Mouse (Mus musculus) right cerebral cortex, adult 2 months (tissue): ENCODE data around the gene Jtb.
A peak's percentile ranks its signal among the peaks of the same experiment; 100 is the strongest.

ENCODE experiments used
- DNase-seq, 2 experiments: peaks; one replicate each; pipeline ENCODE4 v3.0.0; 2021 to 2022; ENCODE audit warnings: low spot score in 2 of 2

Jtb gene

GRCm38 (mm10) chr3:90231507-90232333 lies at the start of gene Jtb:
Gene Jtb, plus strand, starts transcription at chr3:90231597.
- DNase-seq: peak; percentile 97 to 98

DNA sequence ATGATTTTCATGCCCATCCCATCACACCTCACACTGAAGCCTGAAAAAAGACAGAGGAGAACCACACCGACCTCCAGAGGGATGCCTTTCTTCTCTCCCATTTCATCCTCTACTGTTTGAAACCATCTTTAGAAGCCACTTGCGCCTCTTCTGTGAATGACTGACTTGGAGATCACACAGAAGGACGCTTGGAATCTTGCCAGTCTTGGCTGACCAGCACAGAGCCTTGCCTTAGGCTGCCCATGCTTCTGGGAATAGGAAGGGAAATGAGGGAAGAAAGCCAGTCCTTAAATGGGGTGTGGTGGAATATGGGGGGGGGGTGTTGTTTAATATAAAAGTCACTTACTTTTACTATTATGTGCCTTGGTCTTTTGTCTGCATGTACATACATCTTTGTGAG lies 47.8 kb upstream of the Jtb start:
- DNase-seq: no peak

- no peak for DNase-seq
Observed at GRCm38 (mm10) chr3:90190859-90191510, 40.4 kb upstream of the Jtb start.

DNA sequence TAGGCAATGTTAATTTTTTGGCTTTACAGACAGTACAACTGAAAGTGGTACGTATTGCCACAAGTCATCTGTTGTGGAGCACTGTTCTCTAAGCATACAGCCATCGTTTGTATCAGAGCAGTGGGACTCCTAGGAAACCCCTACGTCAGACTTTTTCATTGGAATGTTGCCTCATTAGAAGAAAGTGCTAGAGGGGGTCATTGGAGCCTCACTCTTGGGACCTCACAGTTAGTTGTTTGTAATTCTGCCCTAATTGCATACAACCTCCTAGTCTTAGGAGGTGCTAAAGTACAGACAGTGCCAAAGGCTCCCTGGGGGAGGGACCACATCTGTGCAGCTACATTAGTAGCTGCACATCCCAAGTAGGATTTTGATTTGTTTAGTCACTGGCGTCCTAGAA lies 36.6 kb upstream of the Jtb start:
- no peak for DNase-seq

GRCm38 (mm10) chr3:90195644-90196043 lies 35.8 kb upstream of the Jtb start:
- no peak for DNase-seq

- no peak for DNase-seq
Observed at GRCm38 (mm10) chr3:90197548-90197947, 33.8 kb upstream of the Jtb start.

- DNase-seq: no peak
Observed at GRCm38 (mm10) chr3:90202884-90203283, 28.5 kb upstream of the Jtb start.

GRCm38 (mm10) chr3:90203619-90204018 lies 27.8 kb upstream of the Jtb start:
- no peak for DNase-seq

- no peak for DNase-seq
Observed at GRCm38 (mm10) chr3:90204582-90204981, 26.8 kb upstream of the Jtb start.

DNA sequence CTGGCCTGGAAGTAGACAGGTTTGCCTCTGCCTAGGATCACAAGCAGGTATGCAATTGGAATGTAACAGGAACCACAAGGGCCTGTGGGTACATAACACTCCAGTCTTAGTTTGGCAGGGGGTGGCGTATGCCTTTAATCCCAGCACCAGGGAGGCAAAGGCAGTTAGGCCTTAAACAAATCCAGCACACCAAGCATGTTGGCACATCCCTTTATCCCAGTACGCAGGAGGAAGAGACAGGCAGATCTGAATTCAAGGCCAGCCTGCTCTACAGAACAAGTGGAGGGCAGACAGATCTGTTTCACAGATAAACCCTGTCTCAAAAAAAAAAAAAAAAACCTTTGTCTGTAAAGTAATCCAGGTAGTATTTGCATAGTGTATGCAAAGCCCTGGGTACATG lies 22.7 kb upstream of the Jtb start:
- DNase-seq: no peak

DNA sequence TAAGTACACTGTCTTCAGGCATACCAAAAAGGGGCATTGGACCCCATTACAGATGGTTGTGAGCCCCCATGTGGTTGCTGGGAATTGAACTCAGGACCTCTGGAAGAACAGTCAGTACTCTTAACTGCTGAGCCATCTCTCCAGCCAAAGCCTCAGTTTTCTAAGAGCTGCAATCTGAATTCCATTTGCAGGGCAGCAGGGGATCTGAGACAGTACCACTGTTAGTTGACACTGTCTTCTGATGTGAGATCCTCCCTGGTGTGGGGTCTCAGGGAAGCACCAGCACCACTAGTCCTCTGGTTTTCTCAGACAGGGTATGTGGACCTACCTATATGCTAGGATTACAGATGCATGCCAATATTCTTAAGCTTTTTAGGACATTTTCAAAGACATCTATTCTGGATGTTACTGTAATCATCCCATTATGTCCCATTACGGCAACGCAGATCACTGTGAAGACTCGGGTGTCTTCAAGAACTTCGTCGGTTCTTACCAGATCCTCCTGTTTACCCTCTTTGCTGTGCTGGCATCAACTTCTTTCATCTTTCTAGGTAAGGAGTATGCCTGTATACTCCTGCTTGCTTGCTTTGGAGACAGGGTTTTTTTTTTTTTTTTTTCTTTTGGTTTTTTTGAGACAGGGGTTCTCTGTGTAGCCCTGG lies 21.4 kb upstream of the Jtb start:
- no peak for DNase-seq

GRCm38 (mm10) chr3:90211475-90212398 lies 19.7 kb upstream of the Jtb start:
- DNase-seq: no peak

DNA sequence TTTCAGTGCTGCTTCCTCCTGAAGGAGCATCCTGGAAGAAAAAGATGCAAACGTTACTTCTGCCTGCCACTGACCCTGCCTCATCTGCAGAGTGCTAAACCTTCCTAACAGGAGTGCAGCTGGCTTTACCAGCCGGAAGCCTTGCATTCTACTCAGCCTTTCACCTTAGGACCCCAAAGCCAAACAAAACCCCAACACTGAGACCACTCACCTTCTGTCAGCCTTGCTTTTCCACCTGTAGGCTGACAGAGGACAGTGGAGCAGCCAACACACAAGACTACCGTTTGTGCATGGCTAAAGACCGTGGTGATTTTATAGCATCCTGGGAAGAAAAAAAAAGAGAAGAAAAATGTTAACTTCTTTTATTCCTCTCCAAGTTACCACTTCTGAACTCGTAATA lies 18.7 kb upstream of the Jtb start:
- DNase-seq: no peak

GRCm38 (mm10) chr3:90213377-90213866 lies 18.0 kb upstream of the Jtb start, which contains the start of the genes Rps27 and Rab13:
Gene Rps27, minus strand, starts transcription at chr3:90213651.
Gene Rab13, plus strand, starts transcription at chr3:90213695.
- peak; percentile 92 to 95 for DNase-seq

- peak in 1 of 2 experiments; percentile 17 for DNase-seq
Observed at GRCm38 (mm10) chr3:90213956-90214684, 17.3 kb upstream of the Jtb start.

- no peak for DNase-seq
Observed at GRCm38 (mm10) chr3:90215825-90216380, 15.5 kb upstream of the Jtb start.

GRCm38 (mm10) chr3:90220088-90220487 lies 11.3 kb upstream of the Jtb start:
- peak; percentile 48 to 69 for DNase-seq

GRCm38 (mm10) chr3:90220531-90220951 lies 10.9 kb upstream of the Jtb start:
- DNase-seq: peak; percentile 24 to 27

DNA sequence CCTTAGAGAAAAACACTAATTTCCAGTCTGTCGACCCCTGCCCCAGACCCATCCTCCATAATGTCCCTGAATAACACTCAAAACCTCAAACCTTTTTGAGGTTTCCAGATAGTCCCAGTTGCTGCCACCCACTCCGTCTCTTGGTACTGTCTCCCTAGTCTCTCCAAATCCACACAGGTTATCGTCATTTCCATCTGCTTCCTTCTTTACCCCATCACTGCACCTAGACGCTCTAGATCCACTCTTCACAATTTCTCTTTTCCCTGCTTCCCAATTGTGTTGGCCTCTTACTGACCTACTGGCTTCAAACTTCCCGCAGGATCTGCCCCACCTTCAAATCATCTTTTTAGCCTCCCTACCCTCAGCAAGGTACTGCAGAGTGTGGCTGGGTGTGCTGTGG lies 10.3 kb upstream of the Jtb start:
- DNase-seq: no peak

- no peak for DNase-seq
Observed at GRCm38 (mm10) chr3:90222455-90222854, 8.9 kb upstream of the Jtb start.
